Mouse (Mus musculus) frontal cortex, postnatal 14 days (tissue): Measurements from ENCODE around the gene Lpp.

Experiments
- DNase-seq, 2 experiments: peaks; one replicate each; pipeline ENCODE4 v3.0.0; 2022; ENCODE audit warnings: low spot score in 2 of 2

Gene Lpp

GRCm38 (mm10) chr16:24792836-24793235 lies 399.5 kb downstream of the Lpp start:
- no peak for DNase-seq

DNA sequence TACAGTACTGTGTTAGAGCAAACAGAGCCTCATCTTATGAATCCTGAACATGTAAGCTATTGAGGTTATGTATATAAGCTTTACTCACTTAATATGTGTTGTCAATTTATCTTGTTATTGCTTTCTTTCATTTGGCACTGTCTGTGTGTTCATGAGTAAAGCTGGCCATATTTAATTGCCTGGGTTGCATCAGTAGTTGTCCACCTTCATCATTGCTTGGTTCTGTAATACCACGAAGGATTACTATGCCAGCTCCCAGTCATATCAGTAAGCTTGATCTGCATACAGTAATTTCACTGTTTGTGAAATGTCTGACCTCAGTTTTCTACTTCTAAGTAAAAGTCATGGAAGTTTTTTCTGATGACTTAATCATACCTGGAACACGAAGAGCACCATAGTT lies 401.4 kb downstream of the Lpp start:
- DNase-seq = no peak

DNA sequence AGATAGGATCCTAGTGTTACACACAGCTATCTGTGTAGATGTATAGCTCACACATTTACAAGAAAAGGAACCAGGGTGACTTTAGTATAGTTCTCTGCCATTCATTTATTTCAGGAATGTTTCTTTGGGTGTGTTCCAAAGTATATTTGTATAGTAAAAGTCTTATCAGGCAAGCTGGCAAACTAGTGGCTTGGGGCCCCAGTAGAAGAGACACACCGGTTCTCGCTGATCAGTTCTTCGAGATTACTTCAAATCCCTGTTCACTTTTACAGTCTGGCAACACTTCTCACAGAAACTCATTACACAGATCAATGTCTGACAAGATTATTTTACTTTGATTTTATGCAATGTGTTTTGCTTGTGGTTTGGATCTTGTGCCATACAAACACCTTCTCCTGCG lies 408.0 kb downstream of the Lpp start:
- no peak for DNase-seq

DNA sequence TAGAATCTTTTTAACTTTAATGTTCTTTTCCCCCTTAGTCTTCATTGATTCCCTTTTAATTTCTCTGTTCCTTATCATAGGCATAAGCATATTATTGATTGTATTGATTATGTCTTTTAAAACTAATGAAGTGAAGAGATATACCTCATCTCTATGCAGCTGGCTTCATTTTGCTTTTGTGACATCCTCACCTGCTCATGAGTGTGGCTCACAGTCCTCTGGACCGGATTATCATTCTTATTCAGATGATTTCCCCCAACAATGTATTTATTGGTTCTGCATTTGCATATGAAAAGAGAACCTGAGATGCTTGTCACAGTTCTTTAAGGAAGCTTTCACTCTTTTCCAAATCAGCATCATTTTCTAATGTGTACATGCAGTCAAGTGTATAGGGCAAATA lies 408.5 kb downstream of the Lpp start:
- DNase-seq = no peak

- DNase-seq = no peak
Observed at GRCm38 (mm10) chr16:24806093-24806492, 412.8 kb downstream of the Lpp start.

DNA sequence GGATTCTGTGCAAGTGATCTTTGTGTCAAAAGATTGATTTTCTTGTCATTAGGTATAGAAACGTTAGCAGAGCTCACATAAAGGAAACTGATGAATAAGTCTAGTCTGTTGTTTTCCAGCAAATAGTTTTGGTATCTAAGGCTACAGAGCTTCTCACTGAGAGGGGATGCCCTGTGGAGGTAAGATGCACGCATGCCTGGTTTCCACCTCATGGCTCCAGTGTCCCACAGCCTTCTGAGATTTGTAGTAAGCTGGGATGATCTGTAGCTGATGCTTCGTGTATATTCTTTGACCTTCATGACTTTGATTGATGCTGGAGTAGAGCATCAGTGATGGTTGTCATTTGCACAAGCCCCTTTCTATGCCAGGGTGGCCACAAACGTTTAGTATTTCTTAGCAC lies 414.3 kb downstream of the Lpp start:
- DNase-seq = no peak

GRCm38 (mm10) chr16:24809811-24810210 lies 416.5 kb downstream of the Lpp start:
- DNase-seq = no peak

- no peak for DNase-seq
Observed at GRCm38 (mm10) chr16:24816621-24817020, 423.3 kb downstream of the Lpp start.

- no peak for DNase-seq
Observed at GRCm38 (mm10) chr16:24817381-24817780, 424.1 kb downstream of the Lpp start.

DNA sequence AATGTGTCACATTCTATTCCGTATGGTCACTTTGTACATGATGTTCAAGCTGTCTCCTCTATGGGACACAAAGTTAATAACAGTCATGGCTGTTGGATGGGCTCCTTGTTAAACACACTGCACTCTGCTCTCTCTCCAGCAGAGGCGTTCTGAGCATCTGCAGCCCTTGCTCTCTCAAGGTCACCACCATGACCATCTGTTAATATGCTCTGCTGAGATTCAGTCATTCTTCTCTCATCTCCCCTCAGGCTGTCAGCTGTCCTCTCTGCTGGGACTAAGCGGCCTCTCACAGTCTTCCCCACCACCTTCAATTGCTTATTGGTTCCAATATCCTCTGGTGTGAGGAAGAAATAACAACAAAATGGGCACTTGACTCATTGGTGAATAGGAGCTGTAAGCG lies 425.8 kb downstream of the Lpp start:
- no peak for DNase-seq

- no peak for DNase-seq
Observed at GRCm38 (mm10) chr16:24822182-24822875, 429.0 kb downstream of the Lpp start.

DNA sequence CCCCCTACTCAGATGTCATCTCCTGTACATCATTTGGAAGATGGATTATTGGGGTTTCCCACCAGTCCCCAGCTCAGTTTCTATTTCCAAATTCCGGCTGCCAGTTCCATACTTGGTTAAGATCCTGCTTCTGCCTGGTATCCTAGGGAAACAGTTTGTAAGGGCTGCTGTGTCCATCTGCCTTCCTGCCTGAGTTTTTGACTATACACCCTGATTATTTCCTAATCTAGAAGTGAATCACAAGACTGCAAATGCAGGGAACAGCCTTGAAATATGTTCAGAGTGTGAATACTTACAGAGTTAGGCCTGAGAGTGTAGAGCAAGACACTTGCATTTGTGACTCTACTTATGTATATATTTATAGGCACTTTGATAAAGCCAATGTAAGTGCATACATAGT lies 429.6 kb downstream of the Lpp start:
- DNase-seq = no peak

- no peak for DNase-seq
Observed at GRCm38 (mm10) chr16:24826390-24826789, 433.1 kb downstream of the Lpp start.

GRCm38 (mm10) chr16:24828207-24828803 lies 435.0 kb downstream of the Lpp start:
- no peak for DNase-seq

- no peak for DNase-seq
Observed at GRCm38 (mm10) chr16:24829860-24830259, 436.6 kb downstream of the Lpp start.

DNA sequence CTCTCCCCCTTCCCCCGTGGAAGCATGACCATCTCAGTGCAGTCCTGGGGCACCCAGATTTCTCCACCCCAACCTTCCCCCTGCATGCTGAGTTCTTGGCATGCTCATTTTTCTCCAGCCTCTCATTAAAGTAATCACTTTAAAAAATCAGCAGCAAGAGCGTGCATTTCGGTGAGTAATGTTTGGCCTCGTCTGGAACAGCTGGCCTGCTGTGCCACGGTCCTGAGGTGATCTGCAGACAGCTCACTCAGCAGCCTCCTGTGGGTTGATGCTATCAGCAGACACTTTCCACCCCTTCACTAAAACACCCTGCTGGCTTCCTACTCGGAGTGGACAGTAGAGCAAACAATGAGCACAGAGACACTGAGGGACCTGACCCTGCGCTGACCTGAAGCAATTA lies 437.6 kb downstream of the Lpp start:
- DNase-seq = no peak

DNA sequence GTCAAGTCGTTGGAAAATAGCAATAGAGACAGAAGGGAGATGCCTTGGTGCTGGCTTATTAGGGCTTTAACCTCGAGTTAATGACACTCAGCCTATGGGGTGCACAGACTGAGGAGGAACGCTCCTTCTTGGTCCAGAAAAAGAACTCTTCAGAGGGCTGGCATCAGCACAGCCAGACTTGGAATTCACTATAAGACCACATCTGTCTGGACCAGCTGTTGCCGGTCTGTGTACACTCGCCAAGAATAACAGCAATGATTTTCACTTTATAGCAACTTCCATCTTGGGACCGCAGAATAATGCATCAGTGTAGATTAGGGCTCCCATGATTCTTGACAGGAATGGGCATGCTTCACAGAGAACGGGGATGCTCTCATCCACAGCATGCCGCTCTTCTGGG lies 439.9 kb downstream of the Lpp start:
- no peak for DNase-seq

- no peak for DNase-seq
Observed at GRCm38 (mm10) chr16:24834536-24834935, 441.2 kb downstream of the Lpp start.

- no peak for DNase-seq
Observed at GRCm38 (mm10) chr16:24836550-24836949, 443.2 kb downstream of the Lpp start.

DNA sequence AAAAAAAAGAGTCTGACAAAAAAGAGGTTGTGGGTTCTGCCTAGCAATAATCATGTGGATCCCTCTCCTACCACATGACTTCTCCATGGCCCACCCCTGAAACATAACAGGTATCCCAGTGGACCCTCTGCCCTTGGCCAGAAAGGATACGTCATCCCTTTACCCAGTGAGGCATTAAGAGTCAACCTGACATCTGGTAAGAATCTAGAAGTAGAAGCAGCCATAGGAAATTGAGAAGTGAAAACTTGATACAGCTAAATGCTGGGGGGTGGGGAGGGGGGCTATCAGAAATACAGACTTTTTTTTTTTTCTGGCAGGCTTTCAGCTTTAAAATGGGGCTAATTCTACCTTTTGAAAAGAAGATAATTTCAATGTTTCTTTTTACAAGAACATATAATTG lies 445.7 kb downstream of the Lpp start:
- no peak for DNase-seq

DNA sequence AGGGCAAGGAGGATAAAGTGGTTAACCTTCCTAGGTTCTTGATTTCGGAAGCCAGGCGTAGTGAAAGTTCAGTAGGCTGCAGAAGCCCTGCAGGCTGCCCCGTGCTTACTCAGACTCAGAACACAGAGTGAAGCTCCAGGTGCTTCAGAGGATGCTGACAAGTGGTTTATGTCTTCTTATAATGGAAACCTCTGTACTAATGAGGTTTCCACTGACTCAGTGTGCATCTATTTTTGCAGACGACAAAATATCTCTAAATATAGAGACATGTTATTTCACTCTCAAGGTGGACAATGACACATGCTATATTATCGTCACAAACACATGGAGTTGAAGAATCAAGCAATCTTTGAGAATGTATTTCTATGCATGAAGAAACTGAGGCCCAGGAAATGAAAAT lies 446.8 kb downstream of the Lpp start:
- no peak for DNase-seq

GRCm38 (mm10) chr16:24846141-24846540 lies 452.8 kb downstream of the Lpp start:
- no peak for DNase-seq

- DNase-seq = no peak
Observed at GRCm38 (mm10) chr16:24859509-24860140, 466.3 kb downstream of the Lpp start.
